Mouse (Mus musculus) heart, adult 2 months (tissue): ENCODE data around the gene Atp6v1a.

Source experiments
- CTCF ChIP-seq: fragments of 200-600 bp; IDR thresholded peaks from 2 replicates; pipeline ENCODE4 v1.8.1; 2022; ENCODE audit warnings: antibody characterized with exemption, mild to moderate bottlenecking, moderate library complexity
- POLR2A ChIP-seq: fragments of 200-500 bp; IDR thresholded peaks from 2 replicates; pipeline ENCODE4 v1.6.1; 2011; ENCODE audit warnings: mild to moderate bottlenecking, low read depth, low read length, control low read depth; ENCODE audit not compliant: insufficient read depth

GRCm38 (mm10) chr16:44133187-44133586 is 6.3 kb downstream of the Atp6v1a start:
- TF ChIP-seq CTCF (no peak), POLR2A (no peak)
